In genomic region chr8:92861977-92862376, GRCm38 (mm10) we compare ENCODE assay signal across 28 mouse cellular contexts. TPM values are rescaled to one million over a fixed set of nuclear protein-coding genes. Genes with fewer than 3 reads are reported as not detected.
DNase-seq lines count a peak whose midpoint lies in the region; ATAC-seq lines count a peak whose summit lies in the region.
"Had no signal": no experiment of that assay in that cellular context is flagged by ENCODE, and none has a peak within 500 bp of the region (broad histone marks: within the 10 kb centered on the region; RNA-seq: fewer than 3 reads in every experiment).

No protein-coding gene starts in this region.

- H3K4me2 ChIP-seq in midbrain, embryonic 11.5 days: no peak overlapping the region
- H3K4me2 ChIP-seq: embryonic facial prominence, embryonic 13.5 days; embryonic facial prominence, embryonic 15.5 days; forebrain, embryonic 12.5 days had no signal

- no peaks in the 10 kb centered on the region for H3K27me3 ChIP-seq in heart, embryonic 10.5 days (ENCODE audit: insufficient read depth, poor library complexity, severe bottlenecking)
- no peaks in the 10 kb centered on the region for H3K27me3 ChIP-seq in midbrain, embryonic 11.5 days (ENCODE audit: control insufficient read depth, insufficient read depth, low read length)
- H3K27me3 ChIP-seq: embryonic facial prominence, embryonic 13.5 days; embryonic facial prominence, embryonic 15.5 days; forebrain, embryonic 12.5 days had no signal

- intact Hi-C loops in heart, postnatal 25 days (cut with DNase I): no loop called here

- 83% methylated on average over 1 of the region's 1 CpGs for WGBS in heart, embryonic 10.5 days
- WGBS in midbrain, embryonic 11.5 days: 88% methylated on average over 1 of the region's 1 CpGs

- peaks cover 2% of the 10 kb centered on the region; the same call in 1 of the 2 replicates for H3K4me1 ChIP-seq in heart, embryonic 10.5 days
- no peaks in the 10 kb centered on the region for H3K4me1 ChIP-seq in midbrain, embryonic 11.5 days (ENCODE audit: control insufficient read depth, insufficient read depth, low read length)
- H3K4me1 ChIP-seq: embryonic facial prominence, embryonic 13.5 days; embryonic facial prominence, embryonic 15.5 days; forebrain, embryonic 10.5 days; forebrain, embryonic 12.5 days had no signal

- peak; percentile 93 for ATAC-seq in granulocyte monocyte progenitor cell, adult 5-6 weeks (replicated peaks; ENCODE audit: poor library complexity, severe bottlenecking)
- peak; percentile 87 for ATAC-seq in megakaryocyte progenitor cell, adult 5-6 weeks (replicated peaks; ENCODE audit: poor library complexity)
- no peak for ATAC-seq in midbrain, embryonic 11.5 days (ENCODE audit: low FRiP score)
- ATAC-seq in megakaryocyte-erythroid progenitor cell, adult 5-6 weeks (replicated peaks; ENCODE audit: low FRiP score, low TSS enrichment, poor library complexity, severe bottlenecking): no peak
- ATAC-seq: activated CD4-positive, CD25-positive, alpha-beta regulatory T cell, adult 4 months; forebrain, embryonic 14.5 days; forebrain, embryonic 16.5 days had no signal

- H3K27ac ChIP-seq in heart, embryonic 10.5 days: no peak overlapping the region
- H3K27ac ChIP-seq in midbrain, embryonic 11.5 days (ENCODE audit: low read depth, low read length): no peak overlapping the region
- H3K27ac ChIP-seq: embryonic facial prominence, embryonic 13.5 days; embryonic facial prominence, embryonic 15.5 days; forebrain, embryonic 10.5 days; forebrain, embryonic 12.5 days had no signal

- H3K9ac ChIP-seq in midbrain, embryonic 11.5 days (ENCODE audit: low read length): no peak overlapping the region
- H3K9ac ChIP-seq: embryonic facial prominence, embryonic 13.5 days; embryonic facial prominence, embryonic 15.5 days; forebrain, embryonic 12.5 days had no signal

- peak; percentile 25 for DNase-seq in heart, embryonic 10.5 days (ENCODE audit: low spot score)
- DNase-seq in heart, postnatal 25 days (ENCODE audit: low spot score): no peak
- DNase-seq in adipocyte (ENCODE audit: low spot score): peak; percentile 48
- DNase-seq in midbrain, embryonic 11.5 days (ENCODE audit: low spot score, missing footprints): no peak
- DNase-seq in adrenal gland, postnatal 36 days: no peak
- DNase-seq: adrenal gland, adult 2 months; adrenal gland, postnatal 10 days; adrenal gland, postnatal 25 days; cerebellum, adult 11-12 months; cerebellum, adult 2 months; cerebellum, adult 9-10 months; cerebellum, postnatal 10 days; cerebellum, postnatal 25 days; embryo, embryonic 11 days had no signal

- H3K9me3 ChIP-seq in heart, embryonic 10.5 days: no peaks in the 10 kb centered on the region
- no peaks in the 10 kb centered on the region for H3K9me3 ChIP-seq in midbrain, embryonic 11.5 days (ENCODE audit: control insufficient read depth, low read length)
- H3K9me3 ChIP-seq: embryonic facial prominence, embryonic 13.5 days; embryonic facial prominence, embryonic 15.5 days; forebrain, embryonic 10.5 days; forebrain, embryonic 12.5 days had no signal

- no peak overlapping the region for H3K4me3 ChIP-seq in heart, embryonic 10.5 days
- H3K4me3 ChIP-seq in midbrain, embryonic 11.5 days (ENCODE audit: low read depth, low read length): no peak overlapping the region
- H3K4me3 ChIP-seq: embryonic facial prominence, embryonic 13.5 days; embryonic facial prominence, embryonic 15.5 days; erythroblast, embryonic 14.5 days; forebrain, embryonic 10.5 days; forebrain, embryonic 12.5 days had no signal

- no peaks in the 10 kb centered on the region for H3K36me3 ChIP-seq in heart, embryonic 10.5 days
- H3K36me3 ChIP-seq in midbrain, embryonic 11.5 days (ENCODE audit: control insufficient read depth, insufficient read depth, low read length): no peaks in the 10 kb centered on the region
- H3K36me3 ChIP-seq: embryonic facial prominence, embryonic 13.5 days; embryonic facial prominence, embryonic 15.5 days; forebrain, embryonic 10.5 days; forebrain, embryonic 12.5 days had no signal

RNA-seq across cellular contexts. Expression of gene Lpcat2, which starts 6.8 kb away (rescaled TPM):
- polyA plus RNA-seq in heart, embryonic 10.5 days (2016; fragmentation: Nextera tagmentation; extraction: Ambion mirVana): 1.4 and 2.8 TPM in 2 replicates
- total RNA-seq in heart, postnatal 25 days (2021): 1 to 10 TPM; 1.0 to 1.6 TPM
- total RNA-seq in granulocyte monocyte progenitor cell, adult 5-6 weeks (2014; fragmentation: Nextera tagmentation): 11.0 and 13.8 TPM in 2 replicates
- total RNA-seq in granulocyte monocyte progenitor cell, adult 5-6 weeks (2017): 9.9 and 14.6 TPM in 2 replicates
- 12.9 and 16.5 TPM in 2 replicates for total RNA-seq in megakaryocyte progenitor cell, adult 5-6 weeks (2015)
- total RNA-seq in megakaryocyte progenitor cell, adult 5-6 weeks (2017): 10.0 and 12.0 TPM in 2 replicates
- 2.7 and 2.8 TPM in 2 replicates for polyA plus RNA-seq in midbrain, embryonic 11.5 days (2014; fragmentation: Nextera tagmentation; extraction: Ambion mirVana)
- total RNA-seq in megakaryocyte-erythroid progenitor cell, adult 5-6 weeks (2014; fragmentation: Nextera tagmentation): 0.42 and 1.4 TPM in 2 replicates
- 3.6 and 4.6 TPM in 2 replicates for total RNA-seq in megakaryocyte-erythroid progenitor cell, adult 5-6 weeks (2017)
- total RNA-seq in adrenal gland, postnatal 36 days (2021): 10 to 100 TPM in 1 of 2 experiments, 1 to 10 TPM in 1; 2.7 to 24.5 TPM

RNA-seq across cellular contexts. Expression of gene Mmp2, which starts 34.9 kb away (rescaled TPM):
- polyA plus RNA-seq in heart, embryonic 10.5 days (2016; fragmentation: Nextera tagmentation; extraction: Ambion mirVana): 72.3 and 96.5 TPM in 2 replicates
- 100 to 1,000 TPM in 1 of 2 experiments, 10 to 100 TPM in 1; 94.3 to 106 TPM for total RNA-seq in heart, postnatal 25 days (2021)
- 2.7 TPM in 1 of 2 replicates, not detected in the other for total RNA-seq in granulocyte monocyte progenitor cell, adult 5-6 weeks (2014; fragmentation: Nextera tagmentation)
- total RNA-seq in granulocyte monocyte progenitor cell, adult 5-6 weeks (2017): 0.36 and 0.39 TPM in 2 replicates
- 0.59 and 0.79 TPM in 2 replicates for total RNA-seq in megakaryocyte progenitor cell, adult 5-6 weeks (2015)
- 0.37 and 1.6 TPM in 2 replicates for total RNA-seq in megakaryocyte progenitor cell, adult 5-6 weeks (2017)
- polyA plus RNA-seq in midbrain, embryonic 11.5 days (2014; fragmentation: Nextera tagmentation; extraction: Ambion mirVana): 51.3 and 62.1 TPM in 2 replicates
- not detected in 2 replicates for total RNA-seq in megakaryocyte-erythroid progenitor cell, adult 5-6 weeks (2014; fragmentation: Nextera tagmentation)
- 3.1 TPM in 1 of 2 replicates, not detected in the other for total RNA-seq in megakaryocyte-erythroid progenitor cell, adult 5-6 weeks (2017)
- total RNA-seq in adrenal gland, postnatal 36 days (2021): 10 to 100 TPM; 27.3 to 39.8 TPM
- total RNA-seq: MEL had no signal
- polyA plus RNA-seq: erythroblast, embryonic 14.5 days had no signal

RNA-seq across cellular contexts. Expression of gene Capns2, which starts 39.2 kb away (rescaled TPM):
- 0.26 TPM in 1 of 2 replicates, not detected in the other for polyA plus RNA-seq in heart, embryonic 10.5 days (2016; fragmentation: Nextera tagmentation; extraction: Ambion mirVana)
- not detected for total RNA-seq in heart, postnatal 25 days (2021)
- total RNA-seq in granulocyte monocyte progenitor cell, adult 5-6 weeks (2014; fragmentation: Nextera tagmentation): 4.2 TPM in 1 of 2 replicates, not detected in the other
- total RNA-seq in granulocyte monocyte progenitor cell, adult 5-6 weeks (2017): 0.98 and 1.7 TPM in 2 replicates
- total RNA-seq in megakaryocyte progenitor cell, adult 5-6 weeks (2015): 0.37 and 0.85 TPM in 2 replicates
- total RNA-seq in megakaryocyte progenitor cell, adult 5-6 weeks (2017): not detected in 2 replicates
- polyA plus RNA-seq in midbrain, embryonic 11.5 days (2014; fragmentation: Nextera tagmentation; extraction: Ambion mirVana): 0.18 TPM in 1 of 2 replicates, not detected in the other
- total RNA-seq in megakaryocyte-erythroid progenitor cell, adult 5-6 weeks (2014; fragmentation: Nextera tagmentation): not detected in 2 replicates
- total RNA-seq in megakaryocyte-erythroid progenitor cell, adult 5-6 weeks (2017): not detected in 2 replicates
- 1 to 10 TPM in 1 of 2 experiments, not detected in 1; 3.5 TPM for total RNA-seq in adrenal gland, postnatal 36 days (2021)
- total RNA-seq: adrenal gland, postnatal 25 days had no signal
- polyA plus RNA-seq: activated CD4-positive, CD25-positive, alpha-beta regulatory T cell, adult 4 months; adrenal gland, adult 2 months; C2C12; embryonic facial prominence, embryonic 11.5 days; erythroblast, embryonic 14.5 days; forebrain, embryonic 14.5 days; forebrain, embryonic 16.5 days had no signal

Comparison
In these comparisons a context has a peak if more than half of its experiments do, and no peak if none do; other contexts are left out.
1. DNase-seq: peak in heart, embryonic 10.5 days (single experiment) and adipocyte (single experiment); none in heart, postnatal 25 days (single experiment), midbrain, embryonic 11.5 days (single experiment) and adrenal gland, postnatal 36 days (0 of 2).
2. ATAC-seq: peak in granulocyte monocyte progenitor cell, adult 5-6 weeks (single experiment) and megakaryocyte progenitor cell, adult 5-6 weeks (single experiment); none in midbrain, embryonic 11.5 days (single experiment) and megakaryocyte-erythroid progenitor cell, adult 5-6 weeks (single experiment).
3. RNA of gene Mmp2, which starts 34.9 kb away (total RNA-seq): 94.3 to 106 TPM in heart, postnatal 25 days and 27.3 to 39.8 TPM in adrenal gland, postnatal 36 days; 0.37 to 1.6 TPM in megakaryocyte progenitor cell, adult 5-6 weeks, 0.36 to 2.7 TPM in granulocyte monocyte progenitor cell, adult 5-6 weeks and 3.1 TPM in megakaryocyte-erythroid progenitor cell, adult 5-6 weeks; every median in the first group is over 4 times any median in the second.